Mouse (Mus musculus) thymus, adult 2 months (tissue): Measurements from ENCODE around the gene Stom.

Source experiments
- CTCF ChIP-seq: fragments of 200-500 bp; IDR thresholded peaks from 2 replicates; pipeline ENCODE4 v1.5.1; 2012; ENCODE audit warnings: mild to moderate bottlenecking, control low read depth, low read length, moderate library complexity, borderline replicate concordance; ENCODE audit not compliant: control insufficient read depth, poor library complexity, insufficient read depth; ENCODE audit errors: extremely low read depth
- POLR2A ChIP-seq: fragments of 200-500 bp; IDR thresholded peaks from 2 replicates; pipeline ENCODE4 v1.6.1; 2012; ENCODE audit warnings: mild to moderate bottlenecking, low read length, control low read depth, moderate library complexity; ENCODE audit not compliant: control insufficient read depth, poor library complexity, insufficient read depth; ENCODE audit errors: extremely low read depth

GRCm38 (mm10) chr2:35317604-35318003, 19.2 kb downstream of the Stom start:
- TF ChIP-seq CTCF: no peak
- TF ChIP-seq POLR2A: no peak
